Mouse (Mus musculus) thymus, adult 2 months (tissue): Measurements from ENCODE around the gene H2-DMb1. TPM values are rescaled to one million over a fixed set of nuclear protein-coding genes. Genes with fewer than 3 reads are reported as not detected.

ENCODE experiments used
- DNase-seq: peaks from one replicate; pipeline ENCODE4 v3.0.0; 2021
- H3K27ac ChIP-seq: fragments of 200-500 bp; 2 replicates; pipeline ENCODE4 v1.5.1; 2012; ENCODE audit warnings: low read length, control low read depth; ENCODE audit not compliant: control insufficient read depth, insufficient read depth
- H3K27me3 ChIP-seq: fragments of 200-500 bp; 2 replicates; pipeline ENCODE4 v1.6.1; 2012; ENCODE audit warnings: mild to moderate bottlenecking, low read length, moderate library complexity, mixed read lengths; ENCODE audit not compliant: control insufficient read depth, insufficient read depth
- H3K36me3 ChIP-seq: fragments of 200-500 bp; 2 replicates; pipeline ENCODE4 v1.6.1; 2012; ENCODE audit warnings: mild to moderate bottlenecking, low read length, moderate library complexity; ENCODE audit not compliant: control insufficient read depth, insufficient read depth
- H3K4me1 ChIP-seq: fragments of 200-500 bp; replicated peaks from 2 replicates; pipeline ENCODE4 v1.6.1; 2012; ENCODE audit warnings: low read length; ENCODE audit not compliant: control insufficient read depth, insufficient read depth
- H3K4me3 ChIP-seq: fragments of 200-500 bp; 2 replicates; pipeline ENCODE4 v1.5.1; 2012; ENCODE audit warnings: mild to moderate bottlenecking, low read length, control low read depth, moderate library complexity; ENCODE audit not compliant: control insufficient read depth, insufficient read depth
- CTCF ChIP-seq: fragments of 200-500 bp; IDR thresholded peaks from 2 replicates; pipeline ENCODE4 v1.5.1; 2012; ENCODE audit warnings: mild to moderate bottlenecking, control low read depth, low read length, moderate library complexity, borderline replicate concordance; ENCODE audit not compliant: control insufficient read depth, poor library complexity, insufficient read depth; ENCODE audit errors: extremely low read depth
- POLR2A ChIP-seq: fragments of 200-500 bp; IDR thresholded peaks from 2 replicates; pipeline ENCODE4 v1.6.1; 2012; ENCODE audit warnings: mild to moderate bottlenecking, low read length, control low read depth, moderate library complexity; ENCODE audit not compliant: control insufficient read depth, poor library complexity, insufficient read depth; ENCODE audit errors: extremely low read depth
- WGBS: fragments of 180-500 bp; shearing (Covaris S2); methylation state at CpG from one replicate; pipeline ENCODE4 v1.1.7; 2018; 5-methylcytosine and 5-hydroxymethylcytosine counted together
- polyA plus RNA-seq: library from polyadenylated mRNA; depleted of rRNA; stranded (reverse); fragments of >200 nt; gene quantifications from 2 replicates; pipeline ENCODE4 v1.2.3, GENCODE M21; 2012

The H2-DMb1 gene
- polyA plus RNA-seq, 1 experiment, result 197 TPM

DNA sequence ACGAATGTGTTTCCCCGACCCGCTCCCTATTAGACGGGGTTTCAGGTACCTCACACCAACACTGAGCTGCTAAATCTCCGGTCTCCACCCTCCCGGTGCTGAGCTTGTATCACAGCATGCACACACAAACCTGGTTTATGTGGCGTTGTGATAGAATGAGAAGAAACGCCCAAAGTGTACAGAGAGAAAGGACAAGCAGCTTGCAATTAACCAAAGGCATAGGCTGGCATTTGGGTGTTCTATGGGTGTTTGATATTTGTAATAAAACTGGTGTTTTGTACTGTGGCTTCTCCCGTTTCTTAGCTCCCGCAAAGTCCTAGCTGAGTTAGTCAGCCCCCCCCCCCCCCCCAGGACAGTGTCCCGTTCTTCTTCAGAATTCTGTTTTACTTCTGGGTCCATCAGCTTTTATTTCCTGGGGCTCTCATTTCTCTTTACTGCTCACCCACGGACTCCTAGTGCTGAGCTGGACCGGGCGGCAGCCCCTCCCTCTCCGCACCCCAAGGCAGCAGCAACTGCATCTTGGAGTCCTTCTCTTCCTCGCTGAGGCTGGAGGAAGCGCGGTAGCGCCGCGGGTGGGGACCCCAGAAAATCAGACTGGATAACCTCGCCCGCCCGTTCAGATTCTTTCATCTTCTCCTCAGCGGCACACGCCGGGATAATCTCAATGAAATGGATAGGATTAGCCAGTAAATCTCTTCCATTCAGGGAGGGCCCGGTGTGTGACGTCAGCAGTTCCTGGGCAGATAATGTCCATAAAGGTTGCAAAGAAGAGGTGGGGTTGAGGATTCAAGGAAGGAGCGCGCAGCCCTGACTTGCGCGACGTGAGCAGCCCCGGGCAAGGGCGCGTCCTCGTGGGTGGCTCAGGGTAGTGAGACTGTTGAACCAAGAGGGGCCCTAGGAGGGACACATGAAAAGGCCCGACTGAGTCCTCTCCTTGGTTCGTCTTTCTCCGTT lies 44.3 kb downstream of the H2-DMb1 start, which contains the start of gene Psmb8:
Gene Psmb8 (plus strand): TSS at position 781 of the 954 bp plus-strand sequence.
- TF ChIP-seq POLR2A, result peak; percentile 75
- TF ChIP-seq CTCF, result no peak
- peak within 1 kb of the TSS; percentile 95 for H3K4me3 ChIP-seq
- peaks cover 30% of the 10 kb centered on the region for H3K4me1 ChIP-seq
- peak; percentile 85 for DNase-seq
- peaks cover 18% of the 10 kb centered on the region for H3K36me3 ChIP-seq
- H3K27ac ChIP-seq, result peak within 1 kb of the TSS; percentile 99
- no peaks in the 10 kb centered on the region for H3K27me3 ChIP-seq
- WGBS, result 5% methylated on average over 41 of the region's 41 CpGs

DNA sequence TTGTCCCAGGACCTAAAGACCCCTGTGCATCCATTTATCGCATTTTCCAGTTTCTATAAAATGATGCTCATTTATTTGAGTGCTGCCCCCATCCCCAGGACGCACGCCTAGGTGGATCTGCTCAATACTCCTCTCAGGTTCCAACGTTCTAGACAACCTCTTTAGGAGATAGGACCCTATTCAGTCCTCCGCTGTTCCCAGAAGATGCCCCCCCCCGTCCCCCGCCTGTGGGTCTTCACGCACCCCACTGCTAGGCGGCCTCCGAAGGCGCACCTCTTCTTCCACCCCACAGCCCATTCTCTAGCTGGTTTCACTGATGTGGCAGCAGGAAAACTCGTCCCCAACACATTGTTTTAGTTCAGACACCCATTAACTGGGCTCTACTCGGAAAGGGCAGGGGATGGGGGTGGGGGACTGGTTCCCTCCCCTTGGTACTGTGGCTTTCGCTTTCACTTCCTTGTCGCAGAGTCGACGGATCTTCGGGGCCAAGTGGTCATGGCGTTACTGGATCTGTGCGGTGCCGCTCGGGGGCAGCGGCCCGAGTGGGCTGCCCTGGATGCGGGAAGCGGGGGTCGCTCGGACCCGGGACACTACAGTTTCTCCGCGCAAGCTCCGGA lies 45.1 kb downstream of the H2-DMb1 start:
- WGBS, result 0% methylated on average over 32 of the region's 32 CpGs
- TF ChIP-seq POLR2A (peak; percentile 75; the same call in 1 of the 2 replicates), CTCF (peak; percentile 37; the same call in 1 of the 2 replicates)
- H3K27ac ChIP-seq, result peak overlapping the region; percentile 99
- peak; percentile 79 for DNase-seq
- peak overlapping the region; percentile 95 for H3K4me3 ChIP-seq
- peaks cover 35% of the 10 kb centered on the region for H3K4me1 ChIP-seq
- H3K27me3 ChIP-seq, result no peaks in the 10 kb centered on the region
- peaks cover 12% of the 10 kb centered on the region for H3K36me3 ChIP-seq

DNA sequence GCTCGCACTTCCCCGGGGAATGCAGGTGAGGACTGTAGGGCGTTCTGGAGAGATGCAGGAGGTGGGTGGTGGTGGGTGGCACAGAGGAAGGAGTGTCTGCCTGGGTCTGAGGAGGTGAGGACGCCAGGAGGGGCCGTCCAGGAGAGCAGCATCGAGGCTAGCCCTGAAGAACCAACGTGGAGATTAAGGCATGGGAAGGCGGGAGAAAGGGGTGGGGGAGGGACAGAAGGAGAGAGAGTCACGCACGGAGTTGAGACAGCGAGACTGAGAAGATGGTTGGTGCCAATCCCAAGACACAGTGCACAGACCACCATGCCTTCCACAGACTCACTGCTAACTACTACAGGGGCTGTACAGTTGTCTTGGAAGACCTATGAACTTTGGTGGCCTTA lies 45.6 kb downstream of the H2-DMb1 start:
- TF ChIP-seq CTCF (no peak), POLR2A (no peak; the same call in 1 of the 2 replicates)
- peak overlapping the region; percentile 95 for H3K4me3 ChIP-seq
- DNase-seq, result no peak
- H3K27me3 ChIP-seq, result no peaks in the 10 kb centered on the region
- WGBS, result under 1% methylated on average over 11 of the region's 11 CpGs
- H3K36me3 ChIP-seq, result peaks cover 12% of the 10 kb centered on the region
- H3K4me1 ChIP-seq, result peaks cover 39% of the 10 kb centered on the region
- peak overlapping the region; percentile 99 for H3K27ac ChIP-seq

DNA sequence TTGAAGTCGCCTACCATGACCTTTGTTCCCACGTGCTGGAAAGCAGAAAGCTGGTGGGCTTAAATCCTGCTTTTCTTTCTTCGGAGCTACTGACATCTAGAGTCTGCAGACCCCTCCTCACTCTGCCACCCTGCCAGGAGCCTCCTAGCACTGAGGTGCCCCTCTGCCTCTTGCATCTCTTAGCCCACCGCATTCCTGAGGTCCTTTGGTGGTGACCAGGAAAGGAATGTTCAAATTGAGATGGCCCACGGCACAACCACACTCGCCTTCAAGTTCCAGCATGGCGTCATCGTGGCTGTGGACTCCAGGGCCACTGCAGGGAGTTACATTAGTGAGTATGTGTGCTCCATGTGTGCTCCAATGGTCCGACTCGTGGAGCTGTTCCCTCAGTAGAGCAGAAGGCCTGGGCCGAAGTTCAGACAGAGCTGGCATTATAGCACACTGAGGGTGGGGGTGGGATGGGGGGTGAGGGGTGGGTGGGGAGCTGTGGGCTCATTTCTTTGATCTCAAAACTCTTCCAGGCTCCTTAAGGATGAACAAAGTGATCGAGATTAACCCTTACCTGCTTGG lies 46.3 kb downstream of the H2-DMb1 start:
- no peak for TF ChIP-seq POLR2A
- no peak for TF ChIP-seq CTCF
- Histone ChIP-seq H3K36me3 (peaks cover 7% of the 10 kb centered on the region; the same call in 1 of the 2 replicates), H3K27me3 (no peaks in the 10 kb centered on the region), H3K4me1 (peaks cover 43% of the 10 kb centered on the region), H3K27ac (peak overlapping the region; percentile 99), H3K4me3 (peak overlapping the region; percentile 95)
- no peak for DNase-seq
- 20% methylated on average over 12 of the region's 12 CpGs for WGBS

DNA sequence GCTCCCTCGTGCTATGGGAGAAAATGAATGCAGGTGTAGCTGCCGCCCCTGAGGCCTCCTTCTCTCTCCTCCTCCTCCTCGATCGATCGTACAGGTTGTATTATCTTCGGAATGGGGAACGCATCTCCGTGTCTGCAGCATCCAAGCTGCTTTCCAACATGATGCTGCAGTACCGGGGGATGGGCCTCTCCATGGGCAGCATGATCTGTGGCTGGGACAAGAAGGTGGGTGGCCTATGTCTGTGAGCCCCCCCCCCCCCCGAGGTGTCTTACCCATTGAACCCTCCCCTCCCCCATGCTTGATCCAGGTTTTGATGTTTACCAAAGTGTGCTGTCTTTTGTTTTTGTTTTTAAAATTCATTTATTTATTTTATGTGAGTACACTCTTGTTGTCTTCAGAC lies 47.2 kb downstream of the H2-DMb1 start:
- peaks cover 3% of the 10 kb centered on the region; the same call in 1 of the 2 replicates for H3K36me3 ChIP-seq

DNA sequence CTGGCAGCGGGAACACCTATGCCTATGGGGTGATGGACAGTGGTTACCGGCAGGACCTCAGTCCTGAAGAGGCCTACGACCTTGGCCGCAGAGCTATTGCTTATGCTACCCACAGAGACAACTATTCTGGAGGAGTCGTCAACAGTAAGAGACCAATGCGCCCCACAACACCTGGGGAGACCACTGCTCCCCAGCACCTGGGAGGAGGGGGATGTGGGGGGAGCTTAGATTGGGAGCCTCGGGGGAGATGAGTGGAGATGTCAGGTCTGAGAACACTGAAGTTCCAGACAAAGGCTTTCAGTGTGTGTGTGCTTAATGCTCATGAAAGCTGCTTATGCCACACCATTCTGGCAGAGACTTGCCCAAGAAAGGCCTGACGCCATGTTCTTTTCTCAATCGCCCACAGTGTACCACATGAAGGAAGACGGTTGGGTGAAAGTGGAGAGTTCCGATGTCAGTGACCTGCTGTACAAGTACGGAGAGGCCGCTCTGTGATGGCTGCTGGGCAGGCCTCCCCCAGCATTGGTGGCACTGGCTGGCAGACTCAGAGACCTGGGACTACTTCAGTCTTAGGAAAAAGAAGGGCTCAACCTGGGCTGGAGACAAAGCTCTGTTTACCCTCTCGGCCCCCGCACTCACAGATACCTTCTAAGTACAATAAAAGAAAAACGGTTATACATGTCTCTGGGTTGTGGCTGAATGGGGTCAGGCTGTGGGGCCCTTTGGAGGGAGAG lies 48.1 kb downstream of the H2-DMb1 start:
- WGBS, result 40% methylated on average over 16 of the region's 16 CpGs

More for the DNA sequence above, 47.2 kb downstream of the H2-DMb1 start:
- Histone ChIP-seq H3K4me3 (peak overlapping the region; percentile 18), H3K4me1 (peaks cover 38% of the 10 kb centered on the region), H3K27ac (0 out of 2 replicates have a peak overlapping the region, but pooled peaks have one; percentile 6), H3K27me3 (no peaks in the 10 kb centered on the region)
- WGBS, result 84% methylated on average over 10 of the region's 10 CpGs
- TF ChIP-seq POLR2A (no peak), CTCF (no peak)
- DNase-seq, result no peak

More for the DNA sequence above, 48.1 kb downstream of the H2-DMb1 start:
- H3K4me1 ChIP-seq, result peaks cover 42% of the 10 kb centered on the region
- DNase-seq, result no peak
- H3K4me3 ChIP-seq, result peak overlapping the region; percentile 18
- H3K27ac ChIP-seq, result peak overlapping the region; percentile 87
- 0 out of 2 replicates have a peak, but pooled peaks cover 3% of the 10 kb centered on the region for H3K36me3 ChIP-seq
- H3K27me3 ChIP-seq, result no peaks in the 10 kb centered on the region
- no peak for TF ChIP-seq CTCF
- no peak for TF ChIP-seq POLR2A
